Mouse (Mus musculus): ENCODE results near the gene Tctn1. TPM values are rescaled to one million over a fixed set of nuclear protein-coding genes. Genes with fewer than 3 reads are reported as not detected.

Tctn1 gene
- total and polyA plus RNA-seq, 2 experiments from 2014 or later, result 6.5 to 30.3 TPM

- no peak for TF ChIP-seq CTCF (IDR thresholded peaks at IDR 0.05; ENCODE audit: low read depth)
- H3K9ac ChIP-seq (replicated peaks; ENCODE audit: low read length), result no peak overlapping the region
- H3K9me3 ChIP-seq (ENCODE audit: low read length), result no peaks in the 10 kb centered on the region
- no peak overlapping the region for H3K4me2 ChIP-seq (ENCODE audit: low read depth, low read length)
- peaks cover 16% of the 10 kb centered on the region for H3K36me3 ChIP-seq (ENCODE audit: insufficient read depth, low read length)
- no peaks in the 10 kb centered on the region for H3K4me1 ChIP-seq (ENCODE audit: insufficient read depth, low read length)
- H3K4me3 ChIP-seq (ENCODE audit: low read length), result no peak overlapping the region
- no peak overlapping the region for H3K27ac ChIP-seq
- H3K27me3 ChIP-seq (ENCODE audit: insufficient read depth, low read length), result no peaks in the 10 kb centered on the region
- ATAC-seq (no peak), DNase-seq (ENCODE audit: low spot score) (no peak)
- 85% methylated on average over 4 of the region's 4 CpGs for WGBS
Measured at GRCm38 (mm10) chr5:122249281-122249680, 15.0 kb downstream of the Tctn1 start.

- H3K4me3 ChIP-seq (ENCODE audit: low read length), result no peak overlapping the region
- H3K4me2 ChIP-seq (ENCODE audit: low read depth, low read length), result no peak overlapping the region
- H3K9me3 ChIP-seq (ENCODE audit: low read length), result no peaks in the 10 kb centered on the region
- no peak overlapping the region for H3K9ac ChIP-seq (replicated peaks; ENCODE audit: low read length)
- no peak for TF ChIP-seq CTCF (IDR thresholded peaks at IDR 0.05; ENCODE audit: low read depth)
- H3K27me3 ChIP-seq (ENCODE audit: insufficient read depth, low read length), result no peaks in the 10 kb centered on the region
- no peak overlapping the region for H3K27ac ChIP-seq
- peaks cover 14% of the 10 kb centered on the region for H3K36me3 ChIP-seq (ENCODE audit: insufficient read depth, low read length)
- ATAC-seq, result no peak
- no peak for DNase-seq (ENCODE audit: low spot score)
- no peaks in the 10 kb centered on the region for H3K4me1 ChIP-seq (ENCODE audit: insufficient read depth, low read length)
- WGBS, result 93% methylated on average over 7 of the region's 7 CpGs
Measured at GRCm38 (mm10) chr5:122247934-122248333, 16.3 kb downstream of the Tctn1 start.

- no peak for DNase-seq (ENCODE audit: low spot score)
- Histone ChIP-seq H3K27me3 (ENCODE audit: insufficient read depth, low read length) (no peaks in the 10 kb centered on the region), H3K4me1 (ENCODE audit: insufficient read depth, low read length) (no peaks in the 10 kb centered on the region), H3K4me2 (ENCODE audit: low read depth, low read length) (no peak overlapping the region), H3K4me3 (ENCODE audit: low read length) (no peak overlapping the region), H3K9me3 (ENCODE audit: low read length) (no peaks in the 10 kb centered on the region), H3K36me3 (ENCODE audit: insufficient read depth, low read length) (peaks cover 14% of the 10 kb centered on the region), H3K9ac (replicated peaks; ENCODE audit: low read length) (no peak overlapping the region), H3K27ac (no peak overlapping the region)
- ATAC-seq, result no peak
- WGBS, result 91% methylated on average over 11 of the region's 11 CpGs
- no peak for TF ChIP-seq CTCF (IDR thresholded peaks at IDR 0.05; ENCODE audit: low read depth)
Measured at GRCm38 (mm10) chr5:122247529-122247928, 16.7 kb downstream of the Tctn1 start.

GRCm38 (mm10) chr5:122246547-122247167 is 17.6 kb downstream of the Tctn1 start:
- peaks cover 14% of the 10 kb centered on the region for H3K36me3 ChIP-seq (ENCODE audit: insufficient read depth, low read length)
- WGBS, result 82% methylated on average over 10 of the region's 10 CpGs
- DNase-seq (ENCODE audit: low spot score), result no peak

GRCm38 (mm10) chr5:122245186-122245585 is 19.1 kb downstream of the Tctn1 start:
- Histone ChIP-seq H3K36me3 (ENCODE audit: insufficient read depth, low read length) (peaks cover 13% of the 10 kb centered on the region), H3K27ac (no peak overlapping the region)
- DNase-seq (ENCODE audit: low spot score), result no peak

More at GRCm38 (mm10) chr5:122246547-122247167, 17.6 kb downstream of the Tctn1 start:
- no peaks in the 10 kb centered on the region for H3K4me1 ChIP-seq (ENCODE audit: insufficient read depth, low read length)
- H3K27ac ChIP-seq, result no peak overlapping the region
- H3K4me2 ChIP-seq (ENCODE audit: low read depth, low read length), result no peak overlapping the region
- no peak for ATAC-seq
- H3K9me3 ChIP-seq (ENCODE audit: low read length), result no peaks in the 10 kb centered on the region
- H3K4me3 ChIP-seq (ENCODE audit: low read length), result no peak overlapping the region
- H3K9ac ChIP-seq (replicated peaks; ENCODE audit: low read length), result no peak overlapping the region
- H3K27me3 ChIP-seq (ENCODE audit: insufficient read depth, low read length), result no peaks in the 10 kb centered on the region
- no peak for TF ChIP-seq CTCF (IDR thresholded peaks at IDR 0.05; ENCODE audit: low read depth)

GRCm38 (mm10) chr5:122243781-122244523 is 20.3 kb downstream of the Tctn1 start:
- Histone ChIP-seq H3K4me2 (ENCODE audit: low read depth, low read length) (no peak overlapping the region), H3K27ac (no peak overlapping the region), H3K27me3 (ENCODE audit: insufficient read depth, low read length) (no peaks in the 10 kb centered on the region), H3K9ac (replicated peaks; ENCODE audit: low read length) (no peak overlapping the region), H3K4me1 (ENCODE audit: insufficient read depth, low read length) (no peaks in the 10 kb centered on the region), H3K36me3 (ENCODE audit: insufficient read depth, low read length) (peaks cover 13% of the 10 kb centered on the region), H3K4me3 (ENCODE audit: low read length) (no peak overlapping the region), H3K9me3 (ENCODE audit: low read length) (no peaks in the 10 kb centered on the region)
- no peak for TF ChIP-seq CTCF (IDR thresholded peaks at IDR 0.05; ENCODE audit: low read depth)
- WGBS, result 60% methylated on average over 17 of the region's 17 CpGs
- no peak for DNase-seq (ENCODE audit: low spot score)
- ATAC-seq, result no peak

More at GRCm38 (mm10) chr5:122245186-122245585, 19.1 kb downstream of the Tctn1 start:
- H3K4me3 ChIP-seq (ENCODE audit: low read length), result no peak overlapping the region
- no peaks in the 10 kb centered on the region for H3K27me3 ChIP-seq (ENCODE audit: insufficient read depth, low read length)
- no peak for TF ChIP-seq CTCF (IDR thresholded peaks at IDR 0.05; ENCODE audit: low read depth)
- H3K9me3 ChIP-seq (ENCODE audit: low read length), result no peaks in the 10 kb centered on the region
- H3K4me2 ChIP-seq (ENCODE audit: low read depth, low read length), result no peak overlapping the region
- no peaks in the 10 kb centered on the region for H3K4me1 ChIP-seq (ENCODE audit: insufficient read depth, low read length)
- no peak overlapping the region for H3K9ac ChIP-seq (replicated peaks; ENCODE audit: low read length)
- no peak for ATAC-seq
- WGBS, result 64% methylated on average over 3 of the region's 3 CpGs

Measured in hindbrain, postnatal 0 days (tissue).